Mouse (Mus musculus): Measurements from ENCODE around the gene Gm21987. TPM values are rescaled to one million over a fixed set of nuclear protein-coding genes. Genes with fewer than 3 reads are reported as not detected.
"Not testable (repeated sequence)": the region's sequence is repeated elsewhere in the genome, so short reads cannot be mapped to it uniquely, and the experiment has no call there.

Gene Gm21987
- polyA plus RNA-seq, 1 experiment from 2014 or later = 0.53 TPM

GRCm38 (mm10) chr16:38326778-38327397 lies 20.0 kb upstream of the Gm21987 start:
- 86% methylated on average over 11 of the region's 11 CpGs for WGBS
- H3K27ac ChIP-seq = no peak overlapping the region
- no peaks in the 10 kb centered on the region for H3K36me3 ChIP-seq
- H3K4me1 ChIP-seq (replicated peaks) = no peaks in the 10 kb centered on the region
- no peak overlapping the region for H3K4me2 ChIP-seq (replicated peaks)
- ATAC-seq = no peak
- no peaks in the 10 kb centered on the region for H3K27me3 ChIP-seq (replicated peaks)
- no peaks in the 10 kb centered on the region for H3K9me3 ChIP-seq
- H3K9ac ChIP-seq = no peak overlapping the region
- H3K4me3 ChIP-seq (replicated peaks) = no peak overlapping the region

- WGBS = 90% methylated on average over 3 of the region's 3 CpGs
- H3K9me3 ChIP-seq = no peaks in the 10 kb centered on the region
- H3K27ac ChIP-seq = no peak overlapping the region
- no peak overlapping the region for H3K4me2 ChIP-seq (replicated peaks)
- no peak overlapping the region for H3K4me3 ChIP-seq (replicated peaks)
- H3K4me1 ChIP-seq (replicated peaks) = no peaks in the 10 kb centered on the region
- no peaks in the 10 kb centered on the region for H3K27me3 ChIP-seq (replicated peaks)
- no peaks in the 10 kb centered on the region for H3K36me3 ChIP-seq
- no peak overlapping the region for H3K9ac ChIP-seq
- no peak for ATAC-seq
These were observed 17.5 kb upstream of the Gm21987 start for GRCm38 (mm10) chr16:38329340-38329739.

- no peaks in the 10 kb centered on the region for H3K36me3 ChIP-seq
- H3K27me3 ChIP-seq (replicated peaks) = no peaks in the 10 kb centered on the region
- H3K4me3 ChIP-seq (replicated peaks) = no peak overlapping the region
- H3K4me2 ChIP-seq (replicated peaks) = no peak overlapping the region
- H3K4me1 ChIP-seq (replicated peaks) = no peaks in the 10 kb centered on the region
- H3K27ac ChIP-seq = no peak overlapping the region
- WGBS = 30% methylated on average over 6 of the region's 6 CpGs
- no peak overlapping the region for H3K9ac ChIP-seq
- ATAC-seq = peak; percentile 87
- H3K9me3 ChIP-seq = no peaks in the 10 kb centered on the region
These were observed 12.4 kb upstream of the Gm21987 start for GRCm38 (mm10) chr16:38334431-38334830.

- H3K9ac ChIP-seq; H3K36me3 ChIP-seq; H3K27me3 ChIP-seq (replicated peaks); H3K4me2 ChIP-seq (replicated peaks); H3K4me3 ChIP-seq (replicated peaks); H3K27ac ChIP-seq; H3K4me1 ChIP-seq (replicated peaks); H3K9me3 ChIP-seq; ATAC-seq: not testable (repeated sequence)
- 85% methylated on average over 4 of the region's 4 CpGs for WGBS
These were observed 8.8 kb upstream of the Gm21987 start for GRCm38 (mm10) chr16:38338077-38338476.

- Histone ChIP-seq H3K4me3 (replicated peaks) (peak within 1 kb of the TSS; percentile 32), H3K4me2 (replicated peaks) (peak within 1 kb of the TSS; percentile 71), H3K27ac (no peak within 1 kb of the TSS), H3K36me3 (no peaks in the 10 kb centered on the region), H3K4me1 (replicated peaks) (peaks cover 9% of the 10 kb centered on the region), H3K9ac (no peak within 1 kb of the TSS), H3K9me3 (no peaks in the 10 kb centered on the region), H3K27me3 (replicated peaks) (no peaks in the 10 kb centered on the region)
- ATAC-seq = peak; percentile 89
- WGBS = 11% methylated on average over 30 of the region's 30 CpGs
These were observed 5.2 kb upstream of the Gm21987 start, which contains the start of gene Maats1 for GRCm38 (mm10) chr16:38341396-38342324. Gene Maats1, minus strand, starts transcription at chr16:38342143.

- Histone ChIP-seq H3K4me2 (replicated peaks) (no peak overlapping the region), H3K4me3 (replicated peaks) (no peak overlapping the region), H3K27me3 (replicated peaks) (no peaks in the 10 kb centered on the region), H3K9ac (no peak overlapping the region), H3K9me3 (no peaks in the 10 kb centered on the region), H3K36me3 (no peaks in the 10 kb centered on the region), H3K4me1 (replicated peaks) (peaks cover 15% of the 10 kb centered on the region), H3K27ac (no peak overlapping the region)
- peak; percentile 29 for ATAC-seq
- 78% methylated on average over 3 of the region's 3 CpGs for WGBS
These were observed 1.7 kb upstream of the Gm21987 start for GRCm38 (mm10) chr16:38344941-38345725.

- H3K4me1 ChIP-seq (replicated peaks) = peaks cover 8% of the 10 kb centered on the region
- peak overlapping the region; percentile 62 for H3K4me2 ChIP-seq (replicated peaks)
- H3K9me3 ChIP-seq = no peaks in the 10 kb centered on the region
- WGBS = 58% methylated on average over 6 of the region's 6 CpGs
- H3K36me3 ChIP-seq = 0 out of 2 replicates have a peak, but pooled peaks cover 5% of the 10 kb centered on the region
- peak overlapping the region; percentile 91; the same call in 1 of the 2 replicates for H3K9ac ChIP-seq
- H3K27ac ChIP-seq = no peak overlapping the region
- ATAC-seq = no peak
- H3K4me3 ChIP-seq (replicated peaks) = peak overlapping the region; percentile 84
- no peaks in the 10 kb centered on the region for H3K27me3 ChIP-seq (replicated peaks)
These were observed 748 bp downstream of the Gm21987 start for GRCm38 (mm10) chr16:38347588-38347987.

- 0 out of 2 replicates have a peak, but pooled peaks cover 5% of the 10 kb centered on the region for H3K36me3 ChIP-seq
- 84% methylated on average over 9 of the region's 9 CpGs for WGBS
- H3K9me3 ChIP-seq = no peaks in the 10 kb centered on the region
- no peak overlapping the region for H3K4me3 ChIP-seq (replicated peaks)
- peak overlapping the region; percentile 3; the same call in 1 of the 2 replicates for H3K9ac ChIP-seq
- H3K4me2 ChIP-seq (replicated peaks) = no peak overlapping the region
- no peaks in the 10 kb centered on the region for H3K27me3 ChIP-seq (replicated peaks)
- no peak overlapping the region for H3K27ac ChIP-seq
- no peak for ATAC-seq
- H3K4me1 ChIP-seq (replicated peaks) = peaks cover 8% of the 10 kb centered on the region
These were observed 1.4 kb downstream of the Gm21987 start for GRCm38 (mm10) chr16:38348217-38348761.

GRCm38 (mm10) chr16:38349881-38350280 lies 3.0 kb downstream of the Gm21987 start:
- Histone ChIP-seq H3K27me3 (replicated peaks) (no peaks in the 10 kb centered on the region), H3K4me1 (replicated peaks) (peaks cover 8% of the 10 kb centered on the region; the same call in 1 of the 2 replicates), H3K4me2 (replicated peaks) (no peak overlapping the region), H3K27ac (peak overlapping the region; percentile 24; the same call in 1 of the 2 replicates), H3K36me3 (0 out of 2 replicates have a peak, but pooled peaks cover 5% of the 10 kb centered on the region), H3K9me3 (no peaks in the 10 kb centered on the region), H3K4me3 (replicated peaks) (no peak overlapping the region), H3K9ac (no peak overlapping the region)
- ATAC-seq = no peak
- WGBS = 90% methylated on average over 2 of the region's 2 CpGs

- no peak overlapping the region for H3K4me2 ChIP-seq (replicated peaks)
- WGBS = 52% methylated on average over 7 of the region's 7 CpGs
- H3K9me3 ChIP-seq = no peaks in the 10 kb centered on the region
- peak overlapping the region; percentile 24 for H3K27ac ChIP-seq
- no peak overlapping the region for H3K9ac ChIP-seq
- peak; percentile 70 for ATAC-seq
- H3K4me1 ChIP-seq (replicated peaks) = peaks cover 8% of the 10 kb centered on the region; the same call in 1 of the 2 replicates
- H3K36me3 ChIP-seq = 0 out of 2 replicates have a peak, but pooled peaks cover 5% of the 10 kb centered on the region
- no peaks in the 10 kb centered on the region for H3K27me3 ChIP-seq (replicated peaks)
- no peak overlapping the region for H3K4me3 ChIP-seq (replicated peaks)
These were observed 3.6 kb downstream of the Gm21987 start for GRCm38 (mm10) chr16:38350361-38350855.

GRCm38 (mm10) chr16:38350939-38351338 lies 4.1 kb downstream of the Gm21987 start:
- no peak overlapping the region for H3K9ac ChIP-seq
- no peak for ATAC-seq
- WGBS = 57% methylated on average over 6 of the region's 6 CpGs
- H3K4me1 ChIP-seq (replicated peaks) = peaks cover 8% of the 10 kb centered on the region; the same call in 1 of the 2 replicates
- H3K27me3 ChIP-seq (replicated peaks) = no peaks in the 10 kb centered on the region
- no peaks in the 10 kb centered on the region for H3K9me3 ChIP-seq
- no peak overlapping the region for H3K4me3 ChIP-seq (replicated peaks)
- no peak overlapping the region for H3K4me2 ChIP-seq (replicated peaks)
- H3K36me3 ChIP-seq = 0 out of 2 replicates have a peak, but pooled peaks cover 5% of the 10 kb centered on the region
- H3K27ac ChIP-seq = no peak overlapping the region

Measured in intestine, embryonic 15.5 days (tissue).